Mouse (Mus musculus) MEL (cell line): ENCODE data around the gene Pax6. TPM values are rescaled to one million over a fixed set of nuclear protein-coding genes. Genes with fewer than 3 reads are reported as not detected.

Experiments
- DNase-seq: peaks from one replicate; pipeline ENCODE4 v3.0.0; 2011; ENCODE audit warnings: low read depth, low spot score
- H3K27ac ChIP-seq: 2 replicates; pipeline ENCODE4 v1.5.1; 2012; ENCODE audit warnings: low read depth, mild to moderate bottlenecking, control low read depth, low read length, moderate library complexity; ENCODE audit not compliant: control insufficient read depth
- H3K27me3 ChIP-seq, 2 experiments: fragments of 150-350 bp in 1 of 2; sonication (generic) in 1 of 2; 2 replicates each; pipeline ENCODE4 v1.6.1; 2012; ENCODE audit warnings: low read length in 2 of 2, mild to moderate bottlenecking in 2 of 2, improper control_type of control experiment in 1 of 2, moderate library complexity in 1 of 2; ENCODE audit not compliant: insufficient read depth in 2 of 2, control insufficient read depth in 1 of 2
- H3K36me3 ChIP-seq, 2 experiments: 2 replicates each; pipeline ENCODE4 v1.6.1; 2012 to 2014; ENCODE audit warnings: low read length in 2 of 2, improper control_type of control experiment in 1 of 2, inconsistent platforms in 1 of 2, mild to moderate bottlenecking in 1 of 2; ENCODE audit not compliant: insufficient read depth in 2 of 2, control insufficient read depth in 1 of 2
- H3K4me1 ChIP-seq, 2 experiments: fragments of 150-350 bp in 1 of 2; sonication (generic) in 1 of 2; 2 replicates each; pipeline ENCODE4 v1.6.1; 2012; ENCODE audit warnings: low read length in 2 of 2, improper control_type of control experiment in 1 of 2, mild to moderate bottlenecking in 1 of 2; ENCODE audit not compliant: insufficient read depth in 2 of 2, control insufficient read depth in 1 of 2
- H3K4me3 ChIP-seq, 2 experiments: fragments of 150-350 bp in 1 of 2; sonication (generic) in 1 of 2; 2 replicates each; pipeline ENCODE4 v1.5.1; 2012; ENCODE audit warnings: low read depth in 2 of 2, low read length in 2 of 2, mild to moderate bottlenecking in 2 of 2, moderate library complexity in 2 of 2, control low read depth in 1 of 2, improper control_type of control experiment in 1 of 2; ENCODE audit not compliant: control insufficient read depth in 1 of 2, insufficient read depth in 1 of 2
- H3K79me2 ChIP-seq: 2 replicates; pipeline ENCODE4 v1.6.1; 2012; ENCODE audit warnings: mild to moderate bottlenecking, low read length, moderate library complexity; ENCODE audit not compliant: control insufficient read depth, poor library complexity, insufficient read depth
- H3K9ac ChIP-seq: 2 replicates; pipeline ENCODE4 v1.6.1; 2012; ENCODE audit warnings: low read depth, mild to moderate bottlenecking, control low read depth, low read length, moderate library complexity; ENCODE audit not compliant: control insufficient read depth, poor library complexity, severe bottlenecking
- H3K9me3 ChIP-seq: fragments of 150-350 bp; sonication (generic); replicated peaks from 2 replicates; pipeline ENCODE4 v1.6.1; 2012; ENCODE audit warnings: mild to moderate bottlenecking, low read length, improper control_type of control experiment, moderate library complexity; ENCODE audit not compliant: insufficient read depth
- BHLHE40 ChIP-seq: IDR thresholded peaks from 2 replicates; pipeline ENCODE4 v1.6.1; 2012; ENCODE audit warnings: low read depth, mild to moderate bottlenecking, inconsistent platforms, low read length, improper control_type of control experiment, borderline replicate concordance
- CHD1 ChIP-seq: IDR thresholded peaks from 2 replicates; pipeline ENCODE4 v1.6.1; 2012; ENCODE audit warnings: low read depth, mild to moderate bottlenecking, inconsistent platforms, low read length, improper control_type of control experiment
- CTCF ChIP-seq, 3 experiments: IDR thresholded peaks in 2 of 3; conservative IDR thresholded peaks in 1 of 3; 2 replicates each; pipeline ENCODE4 v1.5.1; 2011 to 2012; ENCODE audit warnings: low read length in 3 of 3, low read depth in 2 of 3, mild to moderate bottlenecking in 2 of 3, improper control_type of control experiment in 1 of 3, inconsistent platforms in 1 of 3, mixed read lengths in 1 of 3, moderate library complexity in 1 of 3; ENCODE audit not compliant: control insufficient read depth in 1 of 3, insufficient read depth in 1 of 3, poor library complexity in 1 of 3, severe bottlenecking in 1 of 3
- ELF1 ChIP-seq: IDR thresholded peaks from 2 replicates; pipeline ENCODE4 v1.6.1; 2014; ENCODE audit warnings: low read depth, mild to moderate bottlenecking, inconsistent platforms, low read length, improper control_type of control experiment, moderate library complexity
- EP300 ChIP-seq, 2 experiments: IDR thresholded peaks; 2 replicates each; pipeline ENCODE4 v1.6.1; 2011; ENCODE audit warnings: improper control_type of control experiment in 2 of 2, low read length in 2 of 2, low read depth in 1 of 2, mild to moderate bottlenecking in 1 of 2
- GABPA ChIP-seq: IDR thresholded peaks from 2 replicates; pipeline ENCODE4 v1.6.1; 2012; ENCODE audit warnings: low read depth, mild to moderate bottlenecking, inconsistent platforms, low read length, improper control_type of control experiment, moderate library complexity
- HCFC1 ChIP-seq: IDR thresholded peaks from 2 replicates; pipeline ENCODE4 v1.6.1; 2012; ENCODE audit warnings: low read depth, mild to moderate bottlenecking, inconsistent platforms, low read length, improper control_type of control experiment, moderate library complexity
- KAT2A ChIP-seq: conservative IDR thresholded peaks from 2 replicates; pipeline ENCODE4 v1.6.1; 2012; ENCODE audit warnings: low read depth, low read length, improper control_type of control experiment, inconsistent platforms
- MAX ChIP-seq: IDR thresholded peaks from 2 replicates; pipeline ENCODE4 v1.6.1; 2011; ENCODE audit warnings: low read length, improper control_type of control experiment
- MEF2A ChIP-seq: IDR thresholded peaks from 2 replicates; pipeline ENCODE4 v1.6.1; 2014; ENCODE audit warnings: low read depth, mild to moderate bottlenecking, inconsistent platforms, low read length, improper control_type of control experiment; ENCODE audit not compliant: poor library complexity, insufficient replicate concordance, severe bottlenecking; ENCODE audit errors: extremely low read depth
- MYC ChIP-seq: IDR thresholded peaks from 2 replicates; pipeline ENCODE4 v1.6.1; 2011; ENCODE audit warnings: low read depth, mild to moderate bottlenecking, low read length, improper control_type of control experiment, moderate library complexity
- NELFE ChIP-seq: IDR thresholded peaks from 2 replicates; pipeline ENCODE4 v1.6.1; 2011; ENCODE audit warnings: low read depth, low read length, improper control_type of control experiment
- NRF1 ChIP-seq: IDR thresholded peaks from 2 replicates; pipeline ENCODE4 v1.6.1; 2014; ENCODE audit warnings: low read depth, mild to moderate bottlenecking, inconsistent platforms, low read length, improper control_type of control experiment, moderate library complexity; ENCODE audit not compliant: poor library complexity, insufficient read depth, severe bottlenecking
- POLR2A ChIP-seq, 2 experiments: IDR thresholded peaks; 2 replicates each; pipeline ENCODE4 v1.6.1; 2011 to 2012; ENCODE audit warnings: low read length in 2 of 2, mild to moderate bottlenecking in 2 of 2, control low read depth in 1 of 2, improper control_type of control experiment in 1 of 2, low read depth in 1 of 2, moderate library complexity in 1 of 2; ENCODE audit not compliant: control insufficient read depth in 1 of 2, insufficient read depth in 1 of 2, poor library complexity in 1 of 2
- POLR2AphosphoS2 ChIP-seq: IDR thresholded peaks from 2 replicates; pipeline ENCODE4 v1.6.1; 2011; ENCODE audit warnings: low read length, improper control_type of control experiment
- SIN3A ChIP-seq: IDR thresholded peaks from 2 replicates; pipeline ENCODE4 v1.6.1; 2012; ENCODE audit warnings: low read length, improper control_type of control experiment, inconsistent platforms
- TAL1 ChIP-seq: IDR thresholded peaks from 2 replicates; pipeline ENCODE4 v1.6.1; 2012; ENCODE audit warnings: mild to moderate bottlenecking, inconsistent platforms, low read length, moderate library complexity, mixed read lengths
- TCF12 ChIP-seq: IDR thresholded peaks from 2 replicates; pipeline ENCODE4 v1.6.1; 2014; ENCODE audit warnings: low read depth, mild to moderate bottlenecking, inconsistent platforms, low read length, improper control_type of control experiment, moderate library complexity
- UBTF ChIP-seq: IDR thresholded peaks from 2 replicates; pipeline ENCODE4 v1.6.1; 2012; ENCODE audit warnings: low read depth, mild to moderate bottlenecking, inconsistent platforms, low read length, improper control_type of control experiment, moderate library complexity, borderline replicate concordance; ENCODE audit not compliant: insufficient read depth
- USF1 ChIP-seq: IDR thresholded peaks from 2 replicates; pipeline ENCODE4 v1.6.1; 2014; ENCODE audit warnings: low read depth, mild to moderate bottlenecking, inconsistent platforms, low read length, improper control_type of control experiment, moderate library complexity
- ZKSCAN1 ChIP-seq: IDR thresholded peaks from 2 replicates; pipeline ENCODE4 v1.6.1; 2012; ENCODE audit warnings: low read depth, mild to moderate bottlenecking, inconsistent platforms, low read length, improper control_type of control experiment, moderate library complexity
- ZMIZ1 ChIP-seq: IDR thresholded peaks from 2 replicates; pipeline ENCODE4 v1.6.1; 2012; ENCODE audit warnings: low read depth, mild to moderate bottlenecking, inconsistent platforms, low read length, improper control_type of control experiment, moderate library complexity
- ZNF384 ChIP-seq: IDR thresholded peaks from 2 replicates; pipeline ENCODE4 v1.6.1; 2012; ENCODE audit warnings: low read depth, mild to moderate bottlenecking, inconsistent platforms, low read length, improper control_type of control experiment
- polyA plus RNA-seq, 2 experiments: library from polyadenylated mRNA; stranded (reverse) in 1 of 2; unstranded in 1 of 2; fragments of >175 nt in 1 of 2; fragments of >200 nt in 1 of 2; gene quantifications; 2 replicates each; pipeline versions ENCODE4 v1.2.1 to v1.2.4; 2012; ENCODE audit warnings: low replicate concordance in 2 of 2, low read depth in 1 of 2; ENCODE audit not compliant: insufficient read length in 2 of 2, insufficient read depth in 1 of 2, missing spikeins in 1 of 2
- total RNA-seq: library from RNA; depleted of rRNA; stranded (reverse); fragments of 300-350 nt; gene quantifications from 2 replicates; pipeline ENCODE4 v1.2.3, GENCODE M21; 2012

Pax6 gene
- total and polyA plus RNA-seq, 3 experiments = 7.5 to 17.6 TPM; not detected in 1

- TF ChIP-seq NRF1 = no peak
- TF ChIP-seq BHLHE40 = no peak
- TF ChIP-seq TCF12 = no peak
- no peak for TF ChIP-seq MYC
- TF ChIP-seq POLR2A (IDR thresholded peaks at IDR 0.05; ENCODE audit: control insufficient read depth in 1 of 2, insufficient read depth in 1 of 2, low read depth in 1 of 2, low read length in 2 of 2, poor library complexity in 1 of 2) = no peak
- no peak for TF ChIP-seq KAT2A
- H3K27me3 ChIP-seq = no peaks in the 10 kb centered on the region
- no peak for DNase-seq
Observed at GRCm38 (mm10) chr2:105691296-105691695, 22.6 kb downstream of the Pax6 start.

GRCm38 (mm10) chr2:105697741-105698140 lies 29.0 kb downstream of the Pax6 start:
- no peaks in the 10 kb centered on the region for H3K4me1 ChIP-seq
- no peaks in the 10 kb centered on the region for H3K27me3 ChIP-seq
- DNase-seq = no peak
- peaks cover 0 to 3% of the 10 kb centered on the region in 2 experiments; a peak in 2 of 4 replicates for H3K36me3 ChIP-seq
- no peak overlapping the region for H3K27ac ChIP-seq
- no peak overlapping the region for H3K9ac ChIP-seq
- H3K9me3 ChIP-seq = no peaks in the 10 kb centered on the region
- H3K4me3 ChIP-seq = no peak overlapping the region
- TF ChIP-seq CHD1 (no peak), EP300 (IDR thresholded peaks at IDR 0.05; ENCODE audit: low read depth in 1 of 2, low read length in 2 of 2) (no peak), ZMIZ1 (no peak), TAL1 (no peak), KAT2A (no peak), NELFE (no peak), NRF1 (no peak), USF1 (no peak)
- TF ChIP-seq, all 39 proteins: peak for 0
- H3K79me2 ChIP-seq = no peaks in the 10 kb centered on the region

More at GRCm38 (mm10) chr2:105691296-105691695, 22.6 kb downstream of the Pax6 start:
- H3K9me3 ChIP-seq = no peaks in the 10 kb centered on the region
- no peaks in the 10 kb centered on the region for H3K4me1 ChIP-seq
- no peak overlapping the region for H3K4me3 ChIP-seq
- H3K79me2 ChIP-seq = no peaks in the 10 kb centered on the region
- H3K36me3 ChIP-seq = no peaks in the 10 kb centered on the region; a peak in 2 of 4 replicates
- H3K27ac ChIP-seq = no peak overlapping the region
- no peak overlapping the region for H3K9ac ChIP-seq

- no peak for TF ChIP-seq ZKSCAN1
- no peak for TF ChIP-seq TAL1
- TF ChIP-seq BHLHE40 = no peak
- TF ChIP-seq KAT2A = no peak
- TF ChIP-seq HCFC1 = no peak
- TF ChIP-seq UBTF = no peak
- no peak for TF ChIP-seq EP300 (IDR thresholded peaks at IDR 0.05; ENCODE audit: low read depth in 1 of 2, low read length in 2 of 2)
- TF ChIP-seq POLR2AphosphoS2 = no peak
- TF ChIP-seq CTCF (IDR thresholded peaks at IDR 0.05 in 2 of 3, conservative IDR thresholded peaks at IDR 0.05 in 1 of 3; ENCODE audit: control insufficient read depth in 1 of 3, insufficient read depth in 1 of 3, low read depth in 2 of 3, low read length in 3 of 3, poor library complexity in 1 of 3, severe bottlenecking in 1 of 3) = no peak
- no peak for TF ChIP-seq ELF1
- no peak for TF ChIP-seq MEF2A
- TF ChIP-seq TCF12 = no peak
- TF ChIP-seq MYC = no peak
- TF ChIP-seq SIN3A = no peak
- TF ChIP-seq GABPA = no peak
- no peak for TF ChIP-seq ZNF384
- TF ChIP-seq MAX = no peak
- H3K36me3 ChIP-seq = peaks cover 0 to 3% of the 10 kb centered on the region in 2 experiments; a peak in 1 of 4 replicates
- no peak for DNase-seq
- no peaks in the 10 kb centered on the region for H3K79me2 ChIP-seq
- H3K27ac ChIP-seq = no peak overlapping the region
- H3K9ac ChIP-seq = no peak overlapping the region
- H3K4me1 ChIP-seq = no peaks in the 10 kb centered on the region
- H3K4me3 ChIP-seq = no peak overlapping the region
- H3K27me3 ChIP-seq = no peaks in the 10 kb centered on the region
- H3K9me3 ChIP-seq = no peaks in the 10 kb centered on the region
Observed at GRCm38 (mm10) chr2:105698631-105699030, 29.9 kb downstream of the Pax6 start.
